Comparison of ENCODE assay signal across 24 mouse cellular contexts in the genomic region with DNA sequence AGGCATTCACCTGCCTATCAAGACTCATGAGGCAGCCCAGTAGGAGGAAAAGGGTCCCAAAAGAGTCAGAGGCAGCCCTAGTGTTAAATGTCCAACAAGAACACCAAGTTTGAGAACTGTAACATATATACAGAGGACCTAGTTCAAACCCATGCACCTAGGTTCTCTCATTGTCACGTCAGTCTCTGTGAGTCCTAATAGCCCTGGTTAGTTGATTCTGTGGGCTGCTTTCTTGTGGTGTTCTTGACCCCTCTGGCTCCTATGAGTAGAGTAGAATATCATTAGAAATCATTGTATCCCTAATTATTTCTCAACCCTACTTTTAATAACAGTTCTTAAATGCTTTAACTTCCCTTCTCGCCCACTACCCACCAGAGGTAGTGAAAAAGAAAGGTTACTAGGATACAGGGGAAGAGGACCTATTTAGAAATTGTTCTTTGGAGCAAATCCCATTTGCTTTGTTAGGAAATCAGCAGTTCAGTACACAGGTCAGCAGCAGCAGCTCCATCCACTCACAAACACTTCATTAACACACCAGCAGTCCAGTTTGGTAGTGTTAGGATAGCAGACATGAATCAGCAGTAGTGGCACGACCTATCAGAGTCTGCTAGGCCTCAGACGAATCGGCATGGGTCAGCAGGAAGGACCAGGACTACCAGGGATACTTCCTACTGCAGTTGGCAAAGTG. TPM values are rescaled to one million over a fixed set of nuclear protein-coding genes. Genes with fewer than 3 reads are reported as not detected.
DNase-seq lines count a peak whose midpoint lies in the region; ATAC-seq and TF ChIP-seq lines count a peak whose summit lies in the region.
"Had no signal": no experiment of that assay in that cellular context is flagged by ENCODE, and none has a peak within 500 bp of the region (broad histone marks: within the 10 kb centered on the region; RNA-seq: fewer than 3 reads in every experiment).

No protein-coding gene starts in this region.

- H3K4me1 ChIP-seq in liver, adult 2 months (ENCODE audit: control insufficient read depth, insufficient read depth, low read length): no peaks in the 10 kb centered on the region
- H3K4me1 ChIP-seq in liver, postnatal 0 days (ENCODE audit: insufficient read depth): no peaks in the 10 kb centered on the region
- no peaks in the 10 kb centered on the region for H3K4me1 ChIP-seq in lung, embryonic 15.5 days
- H3K4me1 ChIP-seq: embryonic facial prominence, embryonic 12.5 days; heart, embryonic 10.5 days; heart, embryonic 15.5 days; hindbrain, embryonic 13.5 days had no signal

- H3K36me3 ChIP-seq in liver, adult 2 months (ENCODE audit: control insufficient read depth, insufficient read depth, low read length): no peaks in the 10 kb centered on the region
- no peaks in the 10 kb centered on the region for H3K36me3 ChIP-seq in liver, postnatal 0 days (replicated peaks; ENCODE audit: insufficient read depth, low read length)
- H3K36me3 ChIP-seq in lung, embryonic 15.5 days: no peaks in the 10 kb centered on the region
- H3K36me3 ChIP-seq: embryonic facial prominence, embryonic 12.5 days; forebrain, embryonic 12.5 days; heart, embryonic 10.5 days; heart, embryonic 15.5 days; hindbrain, embryonic 13.5 days had no signal

- no peak overlapping the region for H3K27ac ChIP-seq in liver, adult 2 months (replicated peaks; ENCODE audit: insufficient read depth, low read depth, low read length)
- H3K27ac ChIP-seq in liver, postnatal 0 days (ENCODE audit: low read depth): no peak overlapping the region
- H3K27ac ChIP-seq in lung, embryonic 15.5 days: peak overlapping the region; percentile 66; the same call in 1 of the 2 replicates
- H3K27ac ChIP-seq: embryonic facial prominence, embryonic 12.5 days; forebrain, embryonic 12.5 days; heart, embryonic 10.5 days; heart, embryonic 15.5 days; hindbrain, embryonic 13.5 days; hindbrain, postnatal 0 days had no signal

- ATAC-seq in liver, postnatal 0 days: no peak
- peak; percentile 97 for ATAC-seq in lung, embryonic 15.5 days (ENCODE audit: borderline replicate concordance, extremely low read depth, low FRiP score, low TSS enrichment)
- ATAC-seq: activated CD4-positive, CD25-positive, alpha-beta regulatory T cell, adult 4 months; forebrain, embryonic 16.5 days; hindbrain, postnatal 0 days; Patski had no signal

- intact Hi-C loops in left cerebral cortex, postnatal 25 days (cut with DNase I): loop anchor here (10.0 kb wide), 1 partner anchor 1396 kb away; a partner anchor contains a TSS

- no peak for TF ChIP-seq POLR2A in liver, adult 2 months (IDR thresholded peaks at IDR 0.05; ENCODE audit: extremely low read depth, insufficient read depth, low read length)

- DNase-seq in liver, adult 2 months (ENCODE audit: extremely low read depth, low read depth, low spot score): peak; percentile 38
- no peak for DNase-seq in liver, postnatal 0 days
- DNase-seq in adipocyte (ENCODE audit: low spot score): peak; percentile 81
- DNase-seq in lung, postnatal 14 days: peak; percentile 54
- no peak for DNase-seq in heart, adult 9 months (ENCODE audit: low spot score in 2 of 2)
- DNase-seq in kidney, postnatal 14 days: no peak
- no peak for DNase-seq in left cerebral cortex, postnatal 25 days (ENCODE audit: low spot score in 2 of 2)
- DNase-seq: adrenal gland, adult 2 months; adrenal gland, postnatal 25 days; cerebellum, adult 8-10 months; cerebellum, postnatal 25 days; gastrocnemius, postnatal 14 days; heart, postnatal 14 days had no signal

- H3K9ac ChIP-seq in liver, adult 2 months (ENCODE audit: low read depth, low read length): no peak overlapping the region
- no peak overlapping the region for H3K9ac ChIP-seq in liver, postnatal 0 days (replicated peaks)
- no peak overlapping the region for H3K9ac ChIP-seq in lung, embryonic 15.5 days
- H3K9ac ChIP-seq: embryonic facial prominence, embryonic 12.5 days; forebrain, embryonic 12.5 days; heart, embryonic 15.5 days; hindbrain, embryonic 13.5 days had no signal

- H3K4me2 ChIP-seq in liver, postnatal 0 days (ENCODE audit: low read depth, low read length): no peak overlapping the region
- H3K4me2 ChIP-seq in lung, embryonic 15.5 days: no peak overlapping the region
- H3K4me2 ChIP-seq: embryonic facial prominence, embryonic 12.5 days; forebrain, embryonic 12.5 days; heart, embryonic 15.5 days; hindbrain, embryonic 13.5 days had no signal

- TF ChIP-seq EP300 in liver, postnatal 0 days (IDR thresholded peaks at IDR 0.05; ENCODE audit: low read depth): no peak

- H3K4me3 ChIP-seq in liver, adult 2 months (ENCODE audit: insufficient read depth, low read depth, low read length): no peak overlapping the region
- H3K4me3 ChIP-seq in liver, postnatal 0 days (ENCODE audit: low read depth, low read length): no peak overlapping the region
- H3K4me3 ChIP-seq in lung, embryonic 15.5 days: no peak overlapping the region
- H3K4me3 ChIP-seq: embryonic facial prominence, embryonic 12.5 days; forebrain, embryonic 12.5 days; heart, embryonic 10.5 days; heart, embryonic 15.5 days; hindbrain, embryonic 13.5 days had no signal

- H3K79me2 ChIP-seq in liver, adult 2 months (ENCODE audit: control insufficient read depth, insufficient read depth, low read length): no peaks in the 10 kb centered on the region

- no peak for TF ChIP-seq CTCF in liver, adult 2 months (IDR thresholded peaks at IDR 0.05; ENCODE audit: low read depth, low read length)
- no peak for TF ChIP-seq CTCF in liver, postnatal 0 days (IDR thresholded peaks at IDR 0.05; ENCODE audit: low read depth)

- 71% methylated on average over 5 of the region's 5 CpGs for WGBS in liver, adult 2 months
- WGBS in liver, postnatal 0 days (ENCODE audit: insufficient replicate concordance): 64% methylated on average over 5 of the region's 5 CpGs
- WGBS in lung, embryonic 15.5 days: 40% methylated on average over 5 of the region's 5 CpGs

- no peaks in the 10 kb centered on the region for H3K27me3 ChIP-seq in liver, adult 2 months (ENCODE audit: control insufficient read depth, insufficient read depth, low read length)
- no peaks in the 10 kb centered on the region for H3K27me3 ChIP-seq in liver, postnatal 0 days (ENCODE audit: insufficient read depth, low read length)
- H3K27me3 ChIP-seq in lung, embryonic 15.5 days: no peaks in the 10 kb centered on the region
- H3K27me3 ChIP-seq: CH12.LX; embryonic facial prominence, embryonic 12.5 days; forebrain, embryonic 12.5 days; heart, embryonic 15.5 days; hindbrain, embryonic 13.5 days had no signal

- no peaks in the 10 kb centered on the region for H3K9me3 ChIP-seq in liver, postnatal 0 days (ENCODE audit: low read length)
- H3K9me3 ChIP-seq in lung, embryonic 15.5 days: no peaks in the 10 kb centered on the region
- H3K9me3 ChIP-seq: embryonic facial prominence, embryonic 12.5 days; forebrain, embryonic 12.5 days; heart, embryonic 10.5 days; heart, embryonic 15.5 days; hindbrain, embryonic 13.5 days had no signal

RNA-seq across cellular contexts. Expression of a gene that starts 13.3 kb away (rescaled TPM):
- total RNA-seq in liver, adult 2 months (2014; rRNA removed): 32.2 and 35.7 TPM in 2 replicates
- 12.4 and 12.6 TPM in 2 replicates for polyA plus RNA-seq in liver, adult 2 months (2012; rRNA removed)
- polyA plus RNA-seq in liver, postnatal 0 days (2015; fragmentation: Nextera tagmentation; extraction: Ambion mirVana): 16.3 and 17.9 TPM in 2 replicates
- 193 and 196 TPM in 2 replicates for polyA plus RNA-seq in lung, embryonic 15.5 days (2015; fragmentation: Nextera tagmentation; extraction: Ambion mirVana)
- 10 to 100 TPM; 23.5 to 24.9 TPM for total RNA-seq in left cerebral cortex, postnatal 25 days (2021)
- polyA plus RNA-seq: activated CD4-positive, CD25-positive, alpha-beta regulatory T cell, adult 4 months had no signal

RNA-seq across cellular contexts. Expression of a gene that starts 21.0 kb away (rescaled TPM):
- 16.1 and 20.8 TPM in 2 replicates for total RNA-seq in liver, adult 2 months (2014; rRNA removed)
- polyA plus RNA-seq in liver, adult 2 months (2012; rRNA removed): 4.4 and 5.0 TPM in 2 replicates
- 8.3 and 9.8 TPM in 2 replicates for polyA plus RNA-seq in liver, postnatal 0 days (2015; fragmentation: Nextera tagmentation; extraction: Ambion mirVana)
- polyA plus RNA-seq in lung, embryonic 15.5 days (2015; fragmentation: Nextera tagmentation; extraction: Ambion mirVana): 30.6 and 31.6 TPM in 2 replicates
- 10 to 100 TPM; 58.7 to 60.4 TPM for total RNA-seq in left cerebral cortex, postnatal 25 days (2021)

Comparison
In these comparisons a context has a peak if more than half of its experiments do, and no peak if none do; other contexts are left out.
1. DNase-seq: peak in liver, adult 2 months (single experiment), adipocyte (single experiment) and lung, postnatal 14 days (single experiment); none in liver, postnatal 0 days (single experiment), heart, adult 9 months (0 of 2), kidney, postnatal 14 days (single experiment) and left cerebral cortex, postnatal 25 days (0 of 2).
2. RNA of a gene that starts 13.3 kb away (polyA plus RNA-seq): 193 to 196 TPM in lung, embryonic 15.5 days; 16.3 to 17.9 TPM in liver, postnatal 0 days and 12.4 to 12.6 TPM in liver, adult 2 months; every median in the first group is over 10 times any median in the second.